Mouse (Mus musculus): ENCODE data around the gene Tacc2.
"Not testable (repeated sequence)": the region's sequence is repeated elsewhere in the genome, so short reads cannot be mapped to it uniquely, and the experiment has no call there.

Tacc2 gene

DNA sequence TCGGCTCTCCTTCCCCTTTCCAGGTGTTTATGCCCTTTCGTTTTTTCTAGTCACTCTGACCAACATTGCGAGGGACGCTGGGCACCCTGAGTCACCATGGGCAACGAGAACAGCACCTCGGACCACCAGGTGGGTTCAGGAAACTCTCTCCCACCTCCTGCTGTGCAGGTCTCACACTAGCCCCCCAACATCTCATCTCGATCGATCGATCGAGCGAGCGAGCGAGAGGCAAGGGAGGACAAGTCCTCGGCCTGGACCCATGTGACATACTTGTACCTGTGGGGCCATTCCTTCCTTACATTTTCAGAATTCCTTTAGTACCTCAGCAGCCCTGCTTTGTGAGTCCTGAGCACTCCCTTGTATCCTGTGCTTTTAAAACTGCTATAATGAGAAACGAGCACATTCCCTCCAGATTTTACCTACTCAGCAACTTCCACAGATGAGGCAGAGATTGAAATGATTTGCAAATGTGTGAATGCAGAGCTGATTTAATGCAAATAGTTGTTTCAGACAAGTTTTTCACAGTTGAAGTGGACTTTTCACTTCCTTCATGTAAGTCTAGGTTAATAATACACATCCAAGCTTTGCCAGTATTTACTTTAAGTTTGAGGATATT, at the start of gene Tacc2:
Tacc2 (plus strand) TSS at position 51 of the 616 bp plus-strand sequence.
- DNase-seq (ENCODE audit: low read depth, low spot score), result no peak

GRCm38 (mm10) chr7:130531138-130531537, 46.1 kb upstream of the Tacc2 start:
- DNase-seq (ENCODE audit: low read depth, low spot score), result not testable (repeated sequence)

DNA sequence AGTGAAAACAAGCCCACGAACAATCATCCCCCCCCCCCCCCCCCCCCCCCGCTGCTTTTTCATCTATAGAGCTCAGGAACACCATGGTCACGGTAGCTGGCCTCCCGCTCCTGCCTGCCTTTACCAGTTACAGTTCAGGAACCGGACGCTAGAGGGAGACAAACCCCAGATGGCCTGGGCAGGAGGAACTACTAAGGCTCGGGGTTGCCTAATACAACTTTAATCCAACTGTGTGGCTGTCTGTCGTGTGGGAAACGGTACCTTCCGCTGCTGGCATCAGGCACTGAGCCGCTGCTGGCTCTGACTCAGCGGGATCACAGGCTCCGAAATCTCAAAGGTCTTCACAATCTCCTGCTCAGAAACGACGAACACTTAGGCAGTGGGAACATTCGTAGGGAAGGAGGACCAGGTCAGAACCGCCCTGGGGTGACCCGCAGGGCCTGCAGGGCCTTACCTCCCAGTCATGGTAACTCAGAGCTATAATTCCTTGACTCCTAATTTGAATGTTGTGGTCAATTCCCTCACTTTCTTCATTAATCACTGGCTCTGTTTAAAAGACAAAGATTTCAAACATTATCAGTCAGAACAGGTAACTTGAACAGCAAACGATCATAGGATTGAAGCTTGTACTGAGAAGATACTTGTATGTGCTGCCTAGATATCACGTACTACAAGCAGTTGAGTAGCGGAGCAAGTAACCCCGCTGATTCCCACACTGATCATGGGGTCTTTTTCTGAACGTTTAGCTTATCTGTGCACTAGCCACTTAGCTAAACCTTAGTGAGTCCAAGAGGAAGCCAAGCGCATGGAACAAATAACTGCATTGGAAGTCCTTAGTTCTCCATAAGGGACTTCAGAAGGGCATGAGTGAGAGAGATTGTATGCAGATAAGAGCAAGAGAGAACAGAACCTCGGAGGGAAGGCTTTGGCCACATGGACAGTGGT, 43.6 kb upstream of the Tacc2 start:
- no peak for DNase-seq (ENCODE audit: low read depth, low spot score)

GRCm38 (mm10) chr7:130535174-130535573, 42.1 kb upstream of the Tacc2 start:
- no peak for DNase-seq (ENCODE audit: low read depth, low spot score)

DNA sequence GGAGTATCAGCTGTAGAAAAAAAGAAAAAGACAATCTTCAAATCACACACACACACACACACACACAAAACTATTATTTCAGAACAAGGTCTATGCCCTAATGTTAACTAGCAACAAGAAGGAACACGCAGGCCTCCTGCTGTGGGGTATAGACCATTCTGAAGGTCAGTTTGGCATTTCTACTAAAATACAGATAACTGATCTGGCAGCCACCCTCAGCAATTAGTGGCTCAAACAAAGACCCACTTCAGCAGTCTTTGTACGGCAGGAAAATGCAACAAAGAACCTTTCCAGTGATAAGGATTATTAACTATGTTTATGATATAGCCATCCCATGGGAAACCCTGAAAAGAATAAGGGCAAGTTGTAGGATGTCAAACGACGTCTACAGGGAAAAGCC, 40.2 kb upstream of the Tacc2 start:
- no peak for DNase-seq (ENCODE audit: low read depth, low spot score)

DNA sequence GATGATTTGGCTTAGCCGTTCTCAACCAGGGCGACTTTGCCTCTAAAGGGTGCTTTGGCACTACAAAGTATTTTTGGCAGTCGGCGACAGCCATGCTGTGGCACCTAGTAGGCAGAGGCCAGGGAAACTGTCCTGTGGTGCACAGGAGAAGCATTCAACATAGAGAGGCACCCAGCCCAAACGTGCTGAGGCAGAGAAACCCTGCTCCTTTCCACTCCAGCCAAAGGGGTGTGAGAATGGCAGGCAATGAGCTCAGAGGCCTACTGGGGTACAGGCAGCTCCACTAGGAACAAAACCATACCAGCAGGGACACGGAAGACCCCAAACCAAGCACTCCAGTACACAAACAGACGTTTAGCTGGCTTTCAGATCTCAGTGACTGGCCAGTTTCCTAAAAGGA, 37.1 kb upstream of the Tacc2 start:
- no peak for DNase-seq (ENCODE audit: low read depth, low spot score)

DNA sequence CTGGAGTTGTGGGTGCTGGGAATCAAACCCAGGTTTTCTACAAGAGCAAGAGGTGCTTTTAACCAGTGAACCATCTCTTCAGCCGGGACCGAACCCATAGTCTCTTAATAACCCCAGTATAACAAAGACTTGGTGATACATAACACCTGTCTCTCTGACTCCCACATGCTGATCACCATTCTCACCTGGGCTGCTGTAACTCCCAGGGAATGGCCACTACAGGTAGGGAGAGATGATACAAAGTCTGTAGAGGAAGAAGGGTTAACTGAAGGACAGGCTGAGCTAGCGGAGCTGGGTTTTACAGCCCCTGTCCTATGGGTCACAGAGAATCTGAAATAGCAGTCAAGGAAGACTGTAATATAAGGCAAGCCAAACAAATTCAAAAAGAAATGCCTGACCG, 34.1 kb upstream of the Tacc2 start:
- no peak for DNase-seq (ENCODE audit: low read depth, low spot score)

DNA sequence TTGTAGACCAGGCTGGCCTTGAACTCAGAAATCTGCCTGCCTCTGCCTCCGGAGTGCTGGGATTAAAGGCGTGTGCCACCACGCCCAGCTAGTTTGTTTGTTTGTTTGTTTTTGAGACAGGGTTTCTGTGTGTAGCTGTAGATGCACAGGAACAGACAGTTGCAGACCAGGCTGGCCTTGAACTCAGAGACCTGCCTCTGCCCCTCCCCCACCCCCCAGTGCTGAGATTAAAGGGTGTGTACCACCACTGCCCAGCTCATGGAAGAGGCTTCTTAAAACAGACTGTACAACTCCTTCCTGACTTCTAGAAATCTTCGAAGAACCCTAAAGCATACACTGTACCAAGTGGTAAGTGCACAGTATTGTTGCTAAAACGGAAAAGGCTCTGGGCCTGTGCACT, 31.8 kb upstream of the Tacc2 start:
- no peak for DNase-seq (ENCODE audit: low read depth, low spot score)

DNA sequence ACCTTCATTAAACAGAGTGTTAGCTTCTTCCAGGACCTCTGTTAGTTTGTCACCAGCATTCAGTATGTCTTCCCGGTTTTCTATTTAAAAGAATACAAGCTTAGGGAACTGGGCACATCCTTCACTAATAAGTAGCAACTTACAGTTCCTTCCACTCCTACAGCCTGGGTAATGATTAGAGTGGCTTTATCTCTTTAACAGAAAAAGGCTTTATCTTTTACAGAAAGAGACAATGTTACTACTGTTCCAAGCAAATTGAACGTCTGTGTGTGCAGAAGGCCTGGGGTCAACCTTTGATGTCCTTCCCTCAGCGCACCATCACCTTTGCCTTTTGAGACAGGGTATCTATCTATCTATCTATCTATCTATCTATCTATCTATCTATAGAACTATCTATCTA, 31.3 kb upstream of the Tacc2 start:
- DNase-seq (ENCODE audit: low read depth, low spot score), result no peak

- DNase-seq (ENCODE audit: low read depth, low spot score), result no peak
Observed at GRCm38 (mm10) chr7:130546421-130546790, 30.8 kb upstream of the Tacc2 start.

DNA sequence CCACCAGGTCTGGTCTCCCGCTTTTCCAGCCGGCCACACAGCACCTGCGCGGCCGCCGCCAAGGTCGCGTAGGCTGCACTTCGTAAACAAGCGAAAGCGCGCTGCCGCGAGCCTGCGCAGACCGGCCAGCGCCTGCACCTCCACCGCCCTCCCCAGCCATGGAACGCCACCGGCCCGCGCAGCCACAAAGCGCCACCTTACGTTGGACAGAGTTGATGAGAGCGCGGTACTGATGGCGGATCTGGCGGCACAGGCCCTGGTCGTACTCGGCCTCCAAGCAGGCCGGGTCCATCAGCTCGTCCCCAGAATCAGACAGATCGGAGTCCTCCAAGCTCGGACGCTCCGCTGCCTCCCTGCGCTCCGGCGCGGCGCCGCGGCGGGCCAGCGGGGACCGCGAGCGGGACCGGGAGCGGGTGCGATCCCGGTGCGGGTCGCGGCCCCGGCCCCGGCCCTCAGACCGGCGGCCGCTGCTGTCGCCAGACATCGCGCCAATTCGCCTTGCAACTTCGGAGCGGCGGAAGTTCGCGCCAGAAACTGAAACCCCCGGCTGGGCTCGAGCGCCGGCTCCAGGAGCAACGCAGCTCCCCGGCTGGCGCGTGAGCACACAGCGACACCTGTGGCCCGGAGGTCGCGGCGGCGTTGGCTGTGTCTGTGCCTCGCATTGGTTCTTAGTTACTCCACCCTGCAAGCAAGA, 30.3 kb upstream of the Tacc2 start:
- DNase-seq (ENCODE audit: low read depth, low spot score), result peak; percentile 64

- no peak for DNase-seq (ENCODE audit: low read depth, low spot score)
Observed at GRCm38 (mm10) chr7:130547635-130548175, 29.5 kb upstream of the Tacc2 start.

DNA sequence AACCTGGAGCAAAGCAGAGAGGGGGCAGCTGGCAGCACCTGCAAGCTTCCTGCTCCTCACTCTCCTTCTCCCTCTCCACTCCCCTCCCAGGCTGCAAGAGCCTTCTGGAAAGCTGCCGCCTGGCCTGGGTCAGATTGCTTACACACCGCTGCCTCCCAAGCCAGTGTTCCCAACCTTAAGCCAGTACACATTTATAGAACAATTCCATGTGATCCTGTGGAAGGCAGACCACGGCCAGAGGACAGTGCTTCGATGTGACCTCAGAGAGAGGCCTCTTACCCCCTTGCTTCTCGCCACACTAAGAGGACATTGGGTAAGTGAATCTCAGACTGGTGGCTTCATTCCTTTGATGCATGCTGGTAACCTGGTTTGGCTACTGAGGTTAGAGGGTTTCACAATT, 24.5 kb upstream of the Tacc2 start:
- no peak for DNase-seq (ENCODE audit: low read depth, low spot score)

DNA sequence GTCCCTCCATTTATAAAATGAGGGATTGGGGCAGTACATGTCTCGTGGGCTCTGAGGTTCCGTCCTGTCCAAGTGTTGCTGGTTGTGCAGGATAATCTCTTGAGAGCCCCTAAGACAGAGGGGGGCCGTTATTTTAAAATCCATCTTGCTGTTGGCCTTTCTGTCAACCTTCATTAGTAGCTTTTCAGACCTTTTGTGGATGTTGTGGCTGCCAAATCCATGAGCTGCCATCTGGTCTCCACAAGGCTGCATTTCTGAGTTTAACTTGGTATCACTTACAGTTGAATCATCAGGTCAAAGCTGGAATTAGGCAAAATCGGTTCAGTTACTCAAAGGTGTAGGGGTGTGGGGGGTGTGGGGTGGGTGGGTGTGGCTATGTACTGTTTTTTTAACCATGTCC, 23.9 kb upstream of the Tacc2 start:
- no peak for DNase-seq (ENCODE audit: low read depth, low spot score)

GRCm38 (mm10) chr7:130555597-130555996, 21.6 kb upstream of the Tacc2 start:
- DNase-seq (ENCODE audit: low read depth, low spot score), result no peak

DNA sequence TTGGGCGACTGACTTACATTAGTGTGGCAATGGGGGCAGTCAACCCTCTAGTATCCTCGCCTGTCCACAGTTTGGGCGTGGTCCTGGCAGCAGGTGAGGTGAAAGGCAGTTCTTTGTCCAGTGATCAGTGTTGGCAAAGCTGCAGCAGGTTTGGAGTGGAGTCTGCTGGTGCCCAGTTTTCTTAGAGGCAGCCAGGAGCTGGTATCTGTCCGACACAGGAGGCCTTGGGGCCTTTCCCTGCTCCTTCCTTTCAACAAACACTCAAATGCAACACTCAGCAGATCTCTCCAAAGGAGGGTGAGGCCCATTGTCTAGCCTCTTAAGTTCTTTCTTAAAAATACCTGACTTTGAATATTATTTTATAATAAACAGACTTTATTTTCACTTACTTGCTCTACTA, 18.6 kb upstream of the Tacc2 start:
- DNase-seq (ENCODE audit: low read depth, low spot score), result no peak

- DNase-seq (ENCODE audit: low read depth, low spot score), result no peak
Observed at GRCm38 (mm10) chr7:130560933-130561332, 16.3 kb upstream of the Tacc2 start.

- no peak for DNase-seq (ENCODE audit: low read depth, low spot score)
Observed at GRCm38 (mm10) chr7:130563276-130563675, 14.0 kb upstream of the Tacc2 start.

DNA sequence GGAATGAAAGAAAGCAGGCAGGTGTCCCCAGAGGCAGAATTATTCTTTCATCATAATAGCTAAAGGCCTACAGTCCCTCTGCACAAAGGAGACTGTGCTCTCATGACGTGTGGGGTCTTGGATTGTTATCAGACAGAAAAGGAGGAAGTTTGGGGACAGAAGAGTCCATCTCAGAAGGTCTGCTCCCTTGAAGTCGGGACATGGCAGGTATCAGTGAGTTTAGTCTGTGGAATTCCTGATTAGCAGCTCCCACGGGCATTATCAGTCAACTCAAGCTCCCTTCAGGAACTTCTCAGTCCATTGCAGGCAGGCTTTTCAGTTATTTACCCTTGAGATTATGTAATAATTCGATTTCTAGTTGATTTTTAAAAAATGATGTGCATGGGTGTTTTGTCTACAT, 13.4 kb upstream of the Tacc2 start:
- DNase-seq (ENCODE audit: low read depth, low spot score), result no peak

DNA sequence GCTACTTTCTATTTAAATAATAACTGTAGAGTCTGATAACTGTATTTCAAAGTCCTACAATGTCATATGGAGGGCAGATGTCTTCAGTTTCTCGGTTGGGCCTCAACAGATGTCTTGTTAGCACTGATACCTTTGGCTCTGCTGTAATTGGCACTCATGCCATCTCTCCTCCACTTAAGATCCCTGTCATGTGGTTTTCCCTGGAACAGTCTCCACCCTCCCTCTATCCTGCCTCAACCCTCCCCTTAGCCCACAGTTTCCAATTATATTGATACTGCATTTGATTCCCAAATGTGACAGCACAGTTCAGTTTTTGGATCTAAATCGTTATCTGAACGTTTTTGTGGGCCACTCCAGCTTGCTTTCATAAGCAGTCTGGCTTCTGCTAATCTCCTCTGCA, 12.6 kb upstream of the Tacc2 start:
- DNase-seq (ENCODE audit: low read depth, low spot score), result no peak

DNA sequence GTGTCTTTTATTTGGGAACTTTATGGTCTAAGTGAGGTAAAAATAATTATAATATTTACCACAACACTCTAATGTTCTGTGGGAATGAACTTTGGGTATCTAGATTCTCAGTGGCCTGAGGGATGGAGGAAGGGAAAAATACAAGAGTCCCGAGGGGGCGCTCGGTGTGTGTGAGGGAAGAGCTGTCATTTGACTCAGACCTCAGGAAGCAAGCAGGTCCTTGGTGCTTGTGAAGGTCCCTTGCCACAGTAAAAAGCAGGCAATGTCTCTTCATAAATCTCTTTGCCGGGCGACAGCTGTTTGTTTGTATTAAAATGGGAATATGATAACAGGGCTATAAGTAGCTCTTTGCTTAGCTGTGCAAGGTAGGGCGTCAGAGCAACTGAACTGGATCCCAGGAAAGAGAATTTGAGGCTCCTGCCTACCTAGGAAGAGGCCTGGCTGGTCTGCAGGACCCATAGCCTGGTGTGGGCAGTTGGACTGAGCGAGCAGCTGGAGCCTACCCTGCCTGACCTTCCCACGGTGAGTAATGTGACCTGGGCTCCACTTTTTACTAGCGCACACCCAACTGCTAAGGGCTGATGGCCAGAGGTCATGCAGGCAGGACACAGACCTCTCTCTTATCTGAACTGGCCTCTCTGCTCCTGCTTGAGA, 8.3 kb upstream of the Tacc2 start:
- DNase-seq (ENCODE audit: low read depth, low spot score), result no peak

- DNase-seq (ENCODE audit: low read depth, low spot score), result no peak
Observed at GRCm38 (mm10) chr7:130570472-130570871, 6.8 kb upstream of the Tacc2 start.

Measured in brain, embryonic 18.5 days (tissue).